Mouse (Mus musculus): ENCODE results near the gene Slc4a8.

DNA sequence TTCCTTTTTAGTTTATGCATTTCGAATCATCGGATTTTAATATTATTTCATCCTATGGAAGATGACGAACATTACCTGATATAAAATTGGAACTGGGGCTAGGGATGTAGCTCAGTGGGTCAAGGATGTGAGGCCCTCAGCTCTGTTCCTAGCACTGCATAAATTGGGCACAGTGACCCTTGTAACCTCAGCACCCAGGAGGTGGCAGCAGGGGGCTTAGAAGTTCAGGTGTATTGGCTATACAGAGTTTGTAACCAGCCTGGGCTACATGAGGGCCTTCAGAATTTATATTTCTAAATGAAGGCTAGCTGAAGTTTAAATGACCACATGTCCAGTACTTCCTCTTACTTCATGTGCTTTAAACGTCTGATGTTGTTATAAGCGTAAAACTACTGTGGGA lies 40.1 kb upstream of the Slc4a8 start:
- TF ChIP-seq CTCF (IDR thresholded peaks at IDR 0.05; ENCODE audit: borderline replicate concordance, insufficient read depth, low read length): no peak
- TF ChIP-seq POLR2A (IDR thresholded peaks at IDR 0.05; ENCODE audit: low read depth, low read length): no peak

Data from embryonic fibroblast, embryonic 13.5 days (primary cell).